Mouse (Mus musculus) liver, embryonic 11.5 days (tissue): ENCODE data around the gene Cfl1. TPM values are rescaled to one million over a fixed set of nuclear protein-coding genes. Genes with fewer than 3 reads are reported as not detected.

Experiments used
- polyA plus RNA-seq: library from polyadenylated mRNA; unstranded; fragments of >200 nt; fragmentation: Nextera tagmentation; extraction: Ambion mirVana; gene quantifications from 2 replicates; pipeline ENCODE4 v1.2.1, GENCODE M21; 2014

Cfl1 gene
- polyA plus RNA-seq, 1 experiment from 2014 or later: 2,516 TPM

Other genes starting within 250 kb of the Cfl1 start
- 27.0 and 30.3 TPM in 2 replicates for gene Pacs1, start 217.3 kb upstream of the Cfl1 start, polyA plus RNA-seq
- gene Sf3b2, start 195.0 kb upstream of the Cfl1 start, polyA plus RNA-seq: 285 and 290 TPM in 2 replicates
- gene Gal3st3, start 192.1 kb upstream of the Cfl1 start, polyA plus RNA-seq: 1.6 and 2.1 TPM in 2 replicates
- not detected in 2 replicates for gene Catsper1, start 154.7 kb upstream of the Cfl1 start, polyA plus RNA-seq
- gene Cst6, start 140.9 kb upstream of the Cfl1 start, polyA plus RNA-seq: not detected in 2 replicates
- gene Eif1ad, start 123.7 kb upstream of the Cfl1 start, polyA plus RNA-seq: 72.9 and 76.5 TPM in 2 replicates
- gene Banf1, start 123.3 kb upstream of the Cfl1 start, polyA plus RNA-seq: 601 and 643 TPM in 2 replicates
- gene Sart1, start 101.8 kb upstream of the Cfl1 start, polyA plus RNA-seq: 62.7 and 73.3 TPM in 2 replicates
- gene Tsga10ip, start 87.9 kb upstream of the Cfl1 start, polyA plus RNA-seq: 0.30 and 1.2 TPM in 2 replicates
- gene Drap1, start 65.5 kb upstream of the Cfl1 start, polyA plus RNA-seq: 124 and 151 TPM in 2 replicates
- gene AI837181, start 65.3 kb upstream of the Cfl1 start, polyA plus RNA-seq: 24.2 and 27.2 TPM in 2 replicates
- 0.52 and 0.59 TPM in 2 replicates for gene Fosl1, start 42.9 kb upstream of the Cfl1 start, polyA plus RNA-seq
- 5.8 and 6.3 TPM in 2 replicates for gene Ccdc85b, start 32.6 kb upstream of the Cfl1 start, polyA plus RNA-seq
- gene Fibp, start 29.8 kb upstream of the Cfl1 start, polyA plus RNA-seq: 60.9 and 66.7 TPM in 2 replicates
- gene Ctsw, start 21.9 kb upstream of the Cfl1 start, polyA plus RNA-seq: 0.39 and 0.52 TPM in 2 replicates
- gene Efemp2, start 16.5 kb upstream of the Cfl1 start, polyA plus RNA-seq: 47.8 and 55.3 TPM in 2 replicates
- 28.3 and 33.8 TPM in 2 replicates for gene Mus81, start 2.1 kb upstream of the Cfl1 start, polyA plus RNA-seq
- not detected in 2 replicates for gene 1700020D05Rik, start 13.3 kb downstream of the Cfl1 start, polyA plus RNA-seq
- gene Snx32, start 20.1 kb downstream of the Cfl1 start, polyA plus RNA-seq: 7.0 and 8.3 TPM in 2 replicates
- gene Ovol1, start 70.2 kb downstream of the Cfl1 start, polyA plus RNA-seq: 0.22 TPM in 1 of 2 replicates, not detected in the other
- gene Ap5b1, start 77.6 kb downstream of the Cfl1 start, polyA plus RNA-seq: 3.6 and 3.8 TPM in 2 replicates
- 175 and 189 TPM in 2 replicates for gene Rnaseh2c, start 111.4 kb downstream of the Cfl1 start, polyA plus RNA-seq
- gene Kat5, start 119.8 kb downstream of the Cfl1 start, polyA plus RNA-seq: 24.0 and 28.0 TPM in 2 replicates
- gene Rela, start 147.0 kb downstream of the Cfl1 start, polyA plus RNA-seq: 57.1 and 57.7 TPM in 2 replicates
- gene Sipa1, start 173.3 kb downstream of the Cfl1 start, polyA plus RNA-seq: 32.3 and 34.8 TPM in 2 replicates
- 27.4 and 28.1 TPM in 2 replicates for gene Map3k11, start 198.3 kb downstream of the Cfl1 start, polyA plus RNA-seq
- 22.5 and 25.0 TPM in 2 replicates for gene Pcnx3, start 198.5 kb downstream of the Cfl1 start, polyA plus RNA-seq
- gene Kcnk7, start 213.9 kb downstream of the Cfl1 start, polyA plus RNA-seq: 0.14 TPM in 1 of 2 replicates, not detected in the other
- 64.9 and 67.1 TPM in 2 replicates for gene Ehbp1l1, start 235.9 kb downstream of the Cfl1 start, polyA plus RNA-seq
- gene Fam89b, start 239.2 kb downstream of the Cfl1 start, polyA plus RNA-seq: 47.5 and 49.8 TPM in 2 replicates